Mouse (Mus musculus) spleen, postnatal 4 days (tissue): Measurements from ENCODE around the gene Entpd5.
"Not testable (repeated sequence)": the region's sequence is repeated elsewhere in the genome, so short reads cannot be mapped to it uniquely, and the experiment has no call there.

Experiments
- DNase-seq, 2 experiments: peaks; one replicate each; pipeline ENCODE4 v3.0.0; 2022; ENCODE audit warnings: low spot score in 2 of 2

Gene Entpd5

GRCm38 (mm10) chr12:84399135-84399534 is 9.7 kb downstream of the Entpd5 start:
- DNase-seq, result no peak

- DNase-seq, result no peak
Measured at GRCm38 (mm10) chr12:84398629-84399028, 10.2 kb downstream of the Entpd5 start.

DNA sequence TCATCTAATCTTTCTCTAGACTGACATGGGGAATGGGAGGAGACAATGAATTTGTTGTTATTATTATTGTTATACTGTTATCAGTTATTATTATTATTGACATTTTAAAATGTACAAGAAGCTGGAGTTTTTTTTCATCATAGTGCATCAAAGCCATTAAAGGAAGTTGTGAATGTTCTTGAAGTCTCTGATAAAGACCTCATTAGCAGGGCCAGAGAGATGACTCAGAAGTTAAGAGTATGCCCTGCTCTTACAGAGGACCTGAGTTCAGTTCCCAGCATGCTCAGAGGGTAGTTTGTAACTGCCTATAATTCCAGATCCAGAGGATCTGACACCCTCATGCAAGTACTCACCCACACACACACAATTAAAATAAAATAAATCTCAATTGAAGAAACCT is 11.1 kb downstream of the Entpd5 start:
- DNase-seq, result no peak

DNA sequence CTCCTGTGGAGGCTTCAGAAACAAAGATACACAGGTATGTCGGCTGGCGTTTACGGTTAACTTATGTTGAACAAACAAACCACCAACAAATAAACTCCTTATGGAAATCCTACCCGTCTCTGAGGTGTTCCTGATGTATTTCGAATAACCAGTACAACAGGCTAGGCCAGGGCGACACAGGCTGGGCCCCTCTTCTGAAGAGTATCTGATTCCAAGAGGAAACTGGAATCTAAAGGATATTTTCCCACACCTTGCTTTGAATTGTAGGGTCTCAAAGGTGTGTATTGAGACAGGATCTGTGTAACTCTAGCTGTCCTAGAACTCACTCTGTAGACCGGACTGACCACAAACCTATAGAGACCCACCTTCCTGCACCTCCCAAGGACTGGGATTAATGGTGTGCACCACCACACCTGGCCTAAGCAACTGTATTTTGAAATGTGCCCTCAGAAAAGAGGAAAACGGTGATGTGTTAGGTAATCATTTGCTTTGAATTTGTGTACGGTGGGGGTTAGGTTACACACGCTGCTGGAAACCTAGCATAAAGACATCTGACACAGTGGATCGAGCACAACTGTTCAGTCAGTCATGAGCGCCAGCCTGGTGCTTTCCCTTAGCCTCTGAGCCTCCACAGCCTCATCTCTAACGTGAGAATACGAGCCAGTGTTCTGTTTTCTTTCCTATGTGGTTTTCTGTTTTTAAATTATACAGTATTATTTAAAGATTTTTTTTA is 11.7 kb downstream of the Entpd5 start:
- DNase-seq, result no peak

GRCm38 (mm10) chr12:84393847-84394246 is 15.0 kb downstream of the Entpd5 start:
- no peak for DNase-seq

DNA sequence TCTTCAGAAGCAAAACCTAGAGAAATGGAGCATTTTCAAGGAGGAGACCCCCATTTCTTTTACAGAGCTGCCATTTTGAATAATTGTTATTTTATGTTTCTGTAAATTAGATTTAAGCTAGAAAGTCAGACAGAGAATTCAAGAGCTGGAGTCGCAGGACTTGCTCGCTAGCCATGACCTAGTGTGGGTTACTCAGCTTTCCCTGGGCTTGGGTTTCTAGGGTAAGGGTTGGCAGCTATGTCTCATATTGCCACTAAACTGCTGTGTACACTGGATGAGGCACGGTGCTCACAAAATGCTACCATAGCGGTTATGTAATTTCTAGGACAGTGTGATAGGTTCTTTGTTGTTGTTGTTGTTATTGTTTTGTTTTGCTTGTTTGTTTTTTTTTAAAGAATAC is 16.1 kb downstream of the Entpd5 start:
- no peak for DNase-seq

GRCm38 (mm10) chr12:84390336-84390735 is 18.5 kb downstream of the Entpd5 start:
- no peak for DNase-seq

GRCm38 (mm10) chr12:84388774-84389400 is 19.9 kb downstream of the Entpd5 start:
- no peak for DNase-seq

GRCm38 (mm10) chr12:84388097-84388496 is 20.7 kb downstream of the Entpd5 start:
- no peak for DNase-seq

- no peak for DNase-seq
Measured at GRCm38 (mm10) chr12:84385408-84385807, 23.4 kb downstream of the Entpd5 start.

GRCm38 (mm10) chr12:84384644-84385081 is 24.2 kb downstream of the Entpd5 start:
- DNase-seq, result no peak

DNA sequence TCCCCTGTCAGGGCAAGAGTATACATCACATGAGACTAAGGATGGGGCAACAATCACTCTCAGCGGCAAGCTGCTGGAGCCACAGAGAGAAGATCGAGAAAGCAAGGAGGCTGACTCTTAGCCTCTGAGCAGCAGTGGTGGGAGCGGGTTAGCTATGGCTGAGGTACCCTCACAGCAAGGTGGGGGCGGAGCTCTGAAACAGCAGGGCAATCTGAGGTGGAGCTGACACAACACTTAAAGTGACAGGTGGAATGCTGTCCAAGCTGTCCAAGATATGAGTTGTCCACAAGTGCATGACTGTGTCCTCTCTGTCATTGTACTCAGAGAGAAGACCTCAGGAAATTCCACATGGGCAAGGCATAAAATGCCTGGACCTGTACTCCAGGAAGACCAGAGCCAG is 26.5 kb downstream of the Entpd5 start:
- no peak for DNase-seq

DNA sequence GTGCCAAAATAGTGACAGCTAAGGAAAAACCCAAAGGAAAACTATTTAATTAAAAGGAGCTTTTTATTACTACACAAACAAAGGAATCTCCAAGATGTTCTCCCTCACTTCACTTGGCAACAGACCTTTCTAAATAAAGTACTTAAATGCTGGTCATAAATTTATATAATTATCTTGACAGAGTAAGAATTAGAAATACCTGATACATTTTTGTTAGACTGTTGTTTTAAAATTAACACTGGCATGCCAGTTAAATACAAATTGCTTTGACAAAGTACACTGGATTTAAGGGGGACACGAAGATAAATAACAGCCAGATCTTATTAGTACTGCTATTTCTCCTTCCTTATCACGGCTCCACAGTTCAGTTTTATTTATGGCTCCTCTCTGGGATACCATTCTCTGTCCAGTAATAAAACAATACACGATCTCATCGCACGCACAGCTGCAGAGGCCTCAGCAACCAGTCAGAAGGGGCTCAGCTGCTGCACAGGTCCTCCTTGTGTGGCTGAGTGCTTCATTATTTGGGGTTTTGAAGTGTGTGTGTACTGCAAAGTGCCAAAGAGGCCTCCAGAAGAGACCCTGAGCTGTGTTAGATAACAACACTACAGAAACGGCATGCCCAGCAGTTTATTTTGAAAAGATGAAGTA is 34.9 kb downstream of the Entpd5 start:
- DNase-seq, result no peak

GRCm38 (mm10) chr12:84371647-84372046 is 37.2 kb downstream of the Entpd5 start:
- DNase-seq, result no peak

GRCm38 (mm10) chr12:84366971-84367370 is 41.9 kb downstream of the Entpd5 start:
- peak in 1 of 2 experiments; percentile 26 for DNase-seq

DNA sequence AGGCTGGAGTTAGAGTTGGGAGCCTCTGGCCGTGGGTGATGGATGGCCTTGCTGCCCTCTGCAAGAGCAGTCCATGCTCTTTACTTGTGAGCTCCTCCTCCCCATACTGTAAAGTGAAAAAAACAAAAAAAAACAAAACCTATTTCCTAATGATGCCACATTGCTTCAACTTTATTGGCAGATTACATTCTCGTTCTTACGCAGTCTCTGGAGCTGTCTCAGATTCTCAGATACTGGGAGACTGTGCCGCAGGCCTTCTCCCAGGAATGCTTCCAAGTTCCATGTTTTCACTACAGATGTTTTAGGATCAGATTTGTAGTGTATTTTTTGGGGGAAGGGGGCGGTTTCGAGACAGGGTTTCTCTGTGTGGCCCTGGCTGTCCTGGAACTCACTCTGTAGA is 43.7 kb downstream of the Entpd5 start:
- no peak for DNase-seq

GRCm38 (mm10) chr12:84364291-84364690 is 44.5 kb downstream of the Entpd5 start:
- no peak for DNase-seq

DNA sequence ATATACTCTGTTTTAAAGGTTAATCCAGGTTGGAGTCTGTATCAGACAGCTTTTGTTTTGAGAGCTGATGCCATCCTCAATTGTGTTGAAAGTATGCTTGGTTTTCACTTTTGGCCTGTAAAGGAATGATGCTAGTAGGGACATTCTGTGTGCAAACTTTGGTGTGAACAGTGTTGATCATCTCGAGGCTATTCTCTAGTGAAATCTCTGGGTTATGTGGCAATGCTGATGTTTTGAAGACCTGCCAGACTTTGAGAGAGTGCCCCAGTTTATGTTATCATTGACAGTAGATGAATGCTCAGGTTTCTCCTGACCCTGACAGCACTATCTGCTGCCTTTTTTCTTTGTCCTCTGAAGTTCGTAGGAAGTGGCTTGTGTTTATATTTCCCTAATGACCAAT is 46.0 kb downstream of the Entpd5 start:
- DNase-seq, result no peak

DNA sequence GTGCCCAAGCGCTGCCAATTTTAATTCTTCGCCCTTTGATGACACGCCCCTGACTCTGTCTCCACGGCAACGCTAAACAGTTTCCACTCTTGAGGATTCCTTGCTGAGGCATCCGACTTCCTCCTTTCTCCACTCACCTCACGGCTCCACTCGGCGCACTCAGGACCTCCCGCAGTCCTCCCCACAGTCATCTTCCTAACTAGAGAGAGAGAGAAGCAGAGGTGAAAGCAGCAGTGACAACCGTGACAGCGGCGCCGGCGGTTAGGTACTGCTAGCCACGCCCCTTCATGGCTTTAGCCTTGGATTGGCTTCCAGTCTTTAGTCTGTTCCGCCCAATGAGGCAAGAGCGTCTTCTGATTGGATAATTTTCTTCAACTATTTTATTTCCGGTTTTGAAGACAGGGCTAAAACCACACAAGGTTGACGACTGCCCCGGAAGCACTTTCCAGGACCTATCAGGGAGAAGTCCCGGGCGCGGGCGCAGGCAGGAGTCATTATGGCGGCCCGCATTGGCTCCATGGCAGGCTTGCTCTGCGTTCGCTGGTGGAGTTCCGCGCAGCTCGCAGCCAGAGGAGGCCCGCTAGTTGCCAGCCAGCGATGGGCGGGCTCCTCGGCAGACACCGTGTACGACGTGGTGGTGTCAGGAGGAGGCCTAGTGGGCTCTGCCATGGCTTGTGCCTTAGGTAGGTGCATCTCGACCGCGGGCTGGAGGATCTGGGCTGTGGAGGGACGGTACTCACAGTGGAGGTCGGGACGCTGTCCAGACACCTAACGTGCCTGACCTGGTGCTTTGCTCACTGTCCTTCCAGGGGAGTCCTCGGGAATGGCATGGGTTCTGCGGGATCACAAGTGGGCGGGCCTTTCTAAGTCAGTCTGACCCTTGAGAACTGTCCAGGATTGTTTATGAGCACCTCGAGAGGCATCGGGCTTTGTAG is 47.0 kb downstream of the Entpd5 start, which contains the start of the genes Coq6 and Fam161b:
Coq6 (plus strand) TSS at position 103 of the 935 bp plus-strand sequence.
Fam161b (minus strand) TSS at position 279 of the 935 bp plus-strand sequence.
- peak; percentile 91 to 95 for DNase-seq

DNA sequence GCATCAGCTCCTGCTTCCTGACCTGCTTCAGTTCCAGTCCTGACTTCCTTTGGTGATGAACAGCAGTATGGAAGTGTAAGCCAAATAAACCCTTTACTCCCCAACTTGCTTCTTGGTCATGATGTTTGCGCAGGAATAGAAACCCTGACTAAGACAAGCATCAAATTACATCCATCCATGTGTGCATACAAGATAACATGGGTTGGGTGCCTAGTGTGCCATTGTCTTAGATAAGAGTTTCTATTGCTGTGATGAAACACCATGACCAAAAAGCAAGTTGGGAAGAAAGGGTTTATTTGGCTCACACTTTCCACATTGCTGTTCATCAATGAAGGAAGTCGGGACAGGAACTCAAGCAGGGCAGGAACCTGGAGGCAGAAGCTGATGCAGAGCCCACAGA is 50.1 kb downstream of the Entpd5 start:
- not testable (repeated sequence) for DNase-seq

GRCm38 (mm10) chr12:84347192-84347591 is 61.6 kb downstream of the Entpd5 start:
- DNase-seq, result peak in 1 of 2 experiments; percentile 42
